Mouse (Mus musculus) forebrain, embryonic 10.5 days (tissue): Measurements from ENCODE around the gene Gtf3c6. TPM values are rescaled to one million over a fixed set of nuclear protein-coding genes. Genes with fewer than 3 reads are reported as not detected.

Experiments
- DNase-seq: peaks from one replicate; pipeline ENCODE4 v3.0.0-alpha.2; 2017; ENCODE audit warnings: low spot score; ENCODE audit errors: extremely low spot score
- H3K27ac ChIP-seq: fragments of 300-500 bp; sonication (generic); 2 replicates; pipeline ENCODE4 v1.5.1; 2016; ENCODE audit warnings: mild to moderate bottlenecking
- H3K27me3 ChIP-seq: fragments of 300-500 bp; sonication (generic); 2 replicates; pipeline ENCODE4 v1.6.1; 2016; ENCODE audit warnings: mild to moderate bottlenecking; ENCODE audit not compliant: poor library complexity, severe bottlenecking
- H3K36me3 ChIP-seq: fragments of 300-500 bp; sonication (generic); replicated peaks from 2 replicates; pipeline ENCODE4 v1.6.1; 2016; ENCODE audit warnings: mild to moderate bottlenecking, moderate library complexity
- H3K4me1 ChIP-seq: fragments of 300-500 bp; sonication (generic); 2 replicates; pipeline ENCODE4 v1.6.1; 2016
- H3K4me3 ChIP-seq: fragments of 300-500 bp; sonication (generic); 2 replicates; pipeline ENCODE4 v1.5.1; 2016; ENCODE audit warnings: mild to moderate bottlenecking, moderate library complexity
- H3K9me3 ChIP-seq: fragments of 300-500 bp; sonication (generic); 2 replicates; pipeline ENCODE4 v1.6.1; 2016; ENCODE audit warnings: mild to moderate bottlenecking, moderate library complexity
- WGBS: fragments of 180-500 bp; shearing (Covaris S2); methylation state at CpG from one replicate; pipeline ENCODE4 v1.1.7; 2016; 5-methylcytosine and 5-hydroxymethylcytosine counted together
- polyA plus RNA-seq: library from polyadenylated mRNA; unstranded; fragments of >200 nt; fragmentation: Nextera tagmentation; extraction: Ambion mirVana; gene quantifications from 2 replicates; pipeline ENCODE4 v1.2.1, GENCODE M21; 2016

Gtf3c6 gene
- polyA plus RNA-seq, 1 experiment from 2014 or later, result 150 TPM

- WGBS, result 92% methylated on average over 9 of the region's 9 CpGs
Observed at GRCm38 (mm10) chr10:40249625-40250024, 8.3 kb downstream of the Gtf3c6 start.

GRCm38 (mm10) chr10:40247166-40247716 lies 10.7 kb downstream of the Gtf3c6 start:
- no peaks in the 10 kb centered on the region for H3K27me3 ChIP-seq
- peaks cover 77% of the 10 kb centered on the region for H3K36me3 ChIP-seq
- no peaks in the 10 kb centered on the region for H3K9me3 ChIP-seq
- H3K27ac ChIP-seq, result peak overlapping the region; percentile 88
- H3K4me1 ChIP-seq, result peaks cover 15% of the 10 kb centered on the region
- no peak for DNase-seq
- peak overlapping the region; percentile 78 for H3K4me3 ChIP-seq
- WGBS, result 34% methylated on average over 11 of the region's 11 CpGs

More at GRCm38 (mm10) chr10:40249625-40250024, 8.3 kb downstream of the Gtf3c6 start:
- no peak overlapping the region for H3K27ac ChIP-seq
- no peak overlapping the region for H3K4me3 ChIP-seq
- DNase-seq, result no peak
- H3K27me3 ChIP-seq, result no peaks in the 10 kb centered on the region
- H3K36me3 ChIP-seq, result peaks cover 76% of the 10 kb centered on the region
- no peaks in the 10 kb centered on the region for H3K9me3 ChIP-seq
- H3K4me1 ChIP-seq, result peaks cover 15% of the 10 kb centered on the region

GRCm38 (mm10) chr10:40246374-40247165 lies 11.3 kb downstream of the Gtf3c6 start, which contains the start of gene Rpf2:
Gene Rpf2, minus strand, starts transcription at chr10:40247036.
- peaks cover 77% of the 10 kb centered on the region for H3K36me3 ChIP-seq
- WGBS, result under 1% methylated on average over 54 of the region's 54 CpGs
- H3K9me3 ChIP-seq, result no peaks in the 10 kb centered on the region

GRCm38 (mm10) chr10:40237826-40238225 lies 20.1 kb downstream of the Gtf3c6 start:
- Histone ChIP-seq H3K9me3 (no peaks in the 10 kb centered on the region), H3K4me1 (no peaks in the 10 kb centered on the region), H3K36me3 (peaks cover 96% of the 10 kb centered on the region), H3K27me3 (no peaks in the 10 kb centered on the region), H3K4me3 (no peak overlapping the region), H3K27ac (no peak overlapping the region)
- WGBS, result 98% methylated on average over 5 of the region's 5 CpGs
- DNase-seq, result no peak

More at GRCm38 (mm10) chr10:40246374-40247165, 11.3 kb downstream of the Gtf3c6 start, which contains the start of gene Rpf2:
- H3K4me3 ChIP-seq, result peak within 1 kb of the TSS; percentile 78
- DNase-seq, result peak; percentile 88
- H3K4me1 ChIP-seq, result peaks cover 15% of the 10 kb centered on the region
- H3K27me3 ChIP-seq, result no peaks in the 10 kb centered on the region
- H3K27ac ChIP-seq, result peak within 1 kb of the TSS; percentile 88

GRCm38 (mm10) chr10:40233241-40233640 lies 24.7 kb downstream of the Gtf3c6 start:
- no peak overlapping the region for H3K27ac ChIP-seq
- 91% methylated on average over 3 of the region's 3 CpGs for WGBS
- H3K4me1 ChIP-seq, result no peaks in the 10 kb centered on the region
- DNase-seq, result no peak
- peaks cover 94% of the 10 kb centered on the region for H3K36me3 ChIP-seq
- no peaks in the 10 kb centered on the region for H3K27me3 ChIP-seq
- no peaks in the 10 kb centered on the region for H3K9me3 ChIP-seq
- H3K4me3 ChIP-seq, result no peak overlapping the region

DNA sequence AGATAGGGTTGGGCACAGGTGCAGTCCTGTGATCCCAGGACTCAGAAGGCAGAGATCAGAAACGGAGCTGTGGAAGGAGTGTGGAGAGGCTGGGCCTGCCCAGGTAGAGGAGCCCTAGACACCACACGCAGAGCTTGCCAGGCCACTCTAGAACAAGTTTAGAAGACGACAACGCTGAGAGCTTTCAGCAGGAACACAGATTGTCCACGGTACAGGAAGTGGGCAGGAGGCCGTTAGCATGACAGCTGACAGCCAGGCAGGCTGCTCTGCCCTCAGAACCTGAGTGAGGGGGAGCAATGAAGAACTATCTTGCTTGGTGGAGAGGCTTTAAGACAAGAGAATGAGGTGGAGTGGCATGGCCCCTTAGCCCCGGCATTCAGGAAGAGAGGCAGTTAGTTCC lies 25.5 kb downstream of the Gtf3c6 start:
- 89% methylated on average over 7 of the region's 7 CpGs for WGBS
- Histone ChIP-seq H3K4me1 (no peaks in the 10 kb centered on the region), H3K4me3 (no peak overlapping the region), H3K27ac (no peak overlapping the region), H3K27me3 (no peaks in the 10 kb centered on the region), H3K36me3 (peaks cover 94% of the 10 kb centered on the region), H3K9me3 (no peaks in the 10 kb centered on the region)
- DNase-seq, result no peak

GRCm38 (mm10) chr10:40229725-40230124 lies 28.2 kb downstream of the Gtf3c6 start:
- Histone ChIP-seq H3K36me3 (peaks cover 94% of the 10 kb centered on the region), H3K27me3 (no peaks in the 10 kb centered on the region), H3K27ac (no peak overlapping the region), H3K9me3 (no peaks in the 10 kb centered on the region), H3K4me1 (no peaks in the 10 kb centered on the region), H3K4me3 (no peak overlapping the region)
- WGBS, result 97% methylated on average over 1 of the region's 1 CpGs
- no peak for DNase-seq

DNA sequence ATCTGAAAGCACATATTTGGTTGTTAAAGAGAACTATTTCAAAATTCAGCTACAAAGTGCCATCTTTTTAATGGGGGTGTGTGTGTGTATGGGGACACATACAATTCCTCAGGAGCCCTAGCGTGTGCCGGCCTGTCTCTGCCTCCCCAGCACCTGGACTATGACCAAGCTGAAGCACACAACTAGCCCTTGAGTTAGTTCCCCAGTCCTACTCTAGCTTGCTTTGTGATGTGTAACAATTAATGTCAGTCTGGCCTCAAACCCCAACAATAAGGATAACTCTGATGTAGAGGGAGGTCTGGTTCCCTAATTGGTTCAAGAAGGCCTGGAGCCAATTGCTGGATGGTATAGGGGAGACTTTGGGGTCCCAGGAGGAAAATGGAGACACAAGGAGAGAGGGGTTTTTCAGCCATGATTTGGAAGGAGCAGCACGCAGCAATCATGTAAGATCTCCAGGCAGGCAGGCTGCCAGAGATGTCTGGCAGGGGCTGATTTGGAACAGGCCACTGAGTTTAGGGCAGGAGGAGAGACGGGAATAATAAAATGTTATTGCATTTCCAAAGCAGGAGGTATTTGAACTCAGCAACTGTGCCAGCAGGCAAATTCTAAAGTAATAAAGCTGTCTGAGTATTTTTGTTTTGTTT lies 30.1 kb downstream of the Gtf3c6 start:
- DNase-seq, result no peak
- Histone ChIP-seq H3K4me3 (no peak overlapping the region), H3K4me1 (no peaks in the 10 kb centered on the region), H3K27ac (no peak overlapping the region), H3K9me3 (no peaks in the 10 kb centered on the region; the same call in 1 of the 2 replicates), H3K36me3 (peaks cover 95% of the 10 kb centered on the region), H3K27me3 (no peaks in the 10 kb centered on the region)
- 90% methylated on average over 4 of the region's 4 CpGs for WGBS

GRCm38 (mm10) chr10:40218874-40219273 lies 39.0 kb downstream of the Gtf3c6 start:
- 89% methylated on average over 3 of the region's 3 CpGs for WGBS

DNA sequence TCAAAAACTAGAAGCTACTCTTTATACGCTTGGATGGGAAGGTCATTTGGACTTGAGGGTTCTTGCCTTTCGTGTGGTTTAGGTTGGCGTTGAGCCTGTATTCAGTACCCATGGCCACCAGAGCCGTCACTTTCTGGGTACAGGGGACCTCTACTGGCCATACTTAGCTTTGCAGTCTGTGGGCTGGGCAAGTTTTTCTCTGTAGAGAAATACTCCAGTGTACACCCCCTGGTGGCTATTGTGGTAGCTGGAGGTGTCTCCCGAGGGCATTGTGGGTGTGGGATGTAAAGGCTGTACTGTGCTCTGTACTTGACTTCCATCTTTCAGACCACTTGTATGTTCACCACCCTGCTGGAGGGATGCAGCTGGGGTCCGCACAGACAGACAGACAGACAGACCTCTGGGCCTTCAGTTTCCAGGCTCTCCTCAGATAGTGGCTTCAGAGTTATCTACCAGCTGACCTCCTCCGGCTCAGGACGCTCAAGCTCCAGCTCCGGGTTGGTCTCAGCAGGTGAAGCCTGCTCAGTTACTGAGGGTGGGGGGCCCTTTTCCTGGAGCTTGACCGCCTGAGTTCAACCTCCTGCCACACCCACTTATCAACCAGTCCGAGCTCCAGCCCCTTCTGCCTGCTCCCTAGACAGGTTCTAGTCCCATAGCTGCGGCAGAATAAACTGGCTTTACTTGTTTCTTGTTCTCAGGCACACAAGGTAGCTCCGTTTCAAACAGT lies 45.3 kb downstream of the Gtf3c6 start:
- Histone ChIP-seq H3K27me3 (no peaks in the 10 kb centered on the region), H3K36me3 (no peaks in the 10 kb centered on the region), H3K27ac (no peak overlapping the region), H3K4me1 (no peaks in the 10 kb centered on the region), H3K9me3 (no peaks in the 10 kb centered on the region), H3K4me3 (no peak overlapping the region)
- 38% methylated on average over 13 of the region's 13 CpGs for WGBS
- DNase-seq, result peak; percentile 83

More at GRCm38 (mm10) chr10:40218874-40219273, 39.0 kb downstream of the Gtf3c6 start:
- DNase-seq, result no peak
- H3K36me3 ChIP-seq, result peaks cover 33% of the 10 kb centered on the region
- H3K27ac ChIP-seq, result no peak overlapping the region
- no peaks in the 10 kb centered on the region for H3K27me3 ChIP-seq
- H3K9me3 ChIP-seq, result peaks cover 16% of the 10 kb centered on the region
- no peaks in the 10 kb centered on the region for H3K4me1 ChIP-seq
- no peak overlapping the region for H3K4me3 ChIP-seq
